Mouse (Mus musculus): ENCODE measurements at regions not wholly inside any gene's neighbourhood (a gene's known extent, or its start where the extent isn't known, plus 50 kb on each side); places are given as distances from the start of the nearest gene placed in this dataset.

- no peak for ATAC-seq (ENCODE audit: insufficient number of reproducible peaks, insufficient read depth, low FRiP score, low TSS enrichment, low read depth)
- no peaks in the 10 kb centered on the region for H3K9me3 ChIP-seq
- 69% methylated on average over 15 of the region's 15 CpGs for WGBS
- no peak overlapping the region for H3K4me3 ChIP-seq (replicated peaks)
- no peak overlapping the region for H3K4me2 ChIP-seq
- no peaks in the 10 kb centered on the region for H3K36me3 ChIP-seq
- H3K27ac ChIP-seq: no peak overlapping the region
- H3K27me3 ChIP-seq: 0 out of 2 replicates have a peak, but pooled peaks cover 7% of the 10 kb centered on the region
- H3K4me1 ChIP-seq (replicated peaks): no peaks in the 10 kb centered on the region
- no peak overlapping the region for H3K9ac ChIP-seq (replicated peaks)
Observed at GRCm38 (mm10) chr4:124349610-124350295, 260.9 kb downstream of the 3100002H09Rik start.

GRCm38 (mm10) chr4:124349055-124349454 lies 261.5 kb downstream of the 3100002H09Rik start:
- Histone ChIP-seq H3K4me1 (replicated peaks) (no peaks in the 10 kb centered on the region), H3K9ac (replicated peaks) (no peak overlapping the region), H3K9me3 (no peaks in the 10 kb centered on the region), H3K27ac (no peak overlapping the region), H3K27me3 (0 out of 2 replicates have a peak, but pooled peaks cover 7% of the 10 kb centered on the region), H3K4me3 (replicated peaks) (no peak overlapping the region), H3K36me3 (no peaks in the 10 kb centered on the region), H3K4me2 (no peak overlapping the region)
- ATAC-seq (ENCODE audit: insufficient number of reproducible peaks, insufficient read depth, low FRiP score, low TSS enrichment, low read depth): no peak
- WGBS: 49% methylated on average over 3 of the region's 3 CpGs

DNA sequence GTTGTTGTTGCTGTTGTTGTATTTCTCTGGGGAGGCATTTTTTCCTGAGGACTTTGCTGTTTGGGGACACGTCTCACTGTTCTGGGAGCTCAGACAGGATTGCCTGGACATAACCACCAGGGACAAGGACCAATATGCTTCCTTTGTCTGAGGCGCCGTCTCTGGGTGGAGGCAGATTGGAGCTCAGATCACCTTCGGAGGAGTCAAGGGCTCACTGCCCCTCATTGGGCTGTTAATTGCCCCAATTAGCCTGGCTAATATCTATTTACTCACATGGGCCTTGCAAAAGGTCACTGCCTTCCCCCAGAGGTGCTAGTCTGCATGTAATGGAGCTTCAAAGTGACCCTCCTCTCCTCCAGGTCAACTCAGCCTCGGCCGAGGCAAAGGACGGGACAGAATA lies 270.5 kb downstream of the 3100002H09Rik start:
- Histone ChIP-seq H3K4me2 (no peak overlapping the region), H3K9me3 (peaks cover 6% of the 10 kb centered on the region), H3K27me3 (no peaks in the 10 kb centered on the region), H3K36me3 (no peaks in the 10 kb centered on the region), H3K4me3 (replicated peaks) (no peak overlapping the region), H3K4me1 (replicated peaks) (peaks cover 10% of the 10 kb centered on the region), H3K9ac (replicated peaks) (no peak overlapping the region), H3K27ac (no peak overlapping the region)
- 14% methylated on average over 7 of the region's 7 CpGs for WGBS
- ATAC-seq (ENCODE audit: insufficient number of reproducible peaks, insufficient read depth, low FRiP score, low TSS enrichment, low read depth): no peak

GRCm38 (mm10) chr4:124335726-124336125 lies 274.9 kb downstream of the 3100002H09Rik start:
- Histone ChIP-seq H3K36me3 (no peaks in the 10 kb centered on the region), H3K27ac (no peak overlapping the region), H3K27me3 (no peaks in the 10 kb centered on the region), H3K4me3 (replicated peaks) (no peak overlapping the region), H3K4me2 (no peak overlapping the region), H3K4me1 (replicated peaks) (peaks cover 7% of the 10 kb centered on the region), H3K9me3 (no peaks in the 10 kb centered on the region), H3K9ac (replicated peaks) (no peak overlapping the region)
- 65% methylated on average over 2 of the region's 2 CpGs for WGBS
- no peak for ATAC-seq (ENCODE audit: insufficient number of reproducible peaks, insufficient read depth, low FRiP score, low TSS enrichment, low read depth)

DNA sequence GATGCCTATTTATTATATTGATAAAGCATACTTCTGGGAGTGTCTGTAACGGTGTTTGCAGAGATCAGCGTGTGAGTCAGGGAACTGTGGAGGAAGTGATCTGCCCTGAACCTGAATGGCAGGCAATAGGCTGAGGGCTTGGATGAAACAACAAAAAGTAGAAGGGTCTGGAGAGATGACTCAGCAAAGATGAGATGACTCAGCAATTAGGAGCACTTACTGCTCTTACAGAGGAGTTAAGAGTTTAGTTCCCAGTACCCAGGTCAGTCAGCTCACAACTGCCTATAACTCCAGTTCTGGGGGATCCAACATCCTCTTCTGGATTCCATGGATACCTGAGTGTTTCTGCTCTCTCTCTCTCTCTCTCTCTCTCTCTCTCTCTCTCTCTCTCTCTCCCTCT lies 277.6 kb downstream of the 3100002H09Rik start:
- H3K36me3 ChIP-seq: no peaks in the 10 kb centered on the region
- no peaks in the 10 kb centered on the region for H3K9me3 ChIP-seq
- no peak overlapping the region for H3K27ac ChIP-seq
- WGBS: 92% methylated on average over 2 of the region's 2 CpGs
- ATAC-seq (ENCODE audit: insufficient number of reproducible peaks, insufficient read depth, low FRiP score, low TSS enrichment, low read depth): no peak
- no peaks in the 10 kb centered on the region for H3K27me3 ChIP-seq
- H3K9ac ChIP-seq (replicated peaks): no peak overlapping the region
- H3K4me3 ChIP-seq (replicated peaks): no peak overlapping the region
- no peak overlapping the region for H3K4me2 ChIP-seq
- no peaks in the 10 kb centered on the region for H3K4me1 ChIP-seq (replicated peaks)

DNA sequence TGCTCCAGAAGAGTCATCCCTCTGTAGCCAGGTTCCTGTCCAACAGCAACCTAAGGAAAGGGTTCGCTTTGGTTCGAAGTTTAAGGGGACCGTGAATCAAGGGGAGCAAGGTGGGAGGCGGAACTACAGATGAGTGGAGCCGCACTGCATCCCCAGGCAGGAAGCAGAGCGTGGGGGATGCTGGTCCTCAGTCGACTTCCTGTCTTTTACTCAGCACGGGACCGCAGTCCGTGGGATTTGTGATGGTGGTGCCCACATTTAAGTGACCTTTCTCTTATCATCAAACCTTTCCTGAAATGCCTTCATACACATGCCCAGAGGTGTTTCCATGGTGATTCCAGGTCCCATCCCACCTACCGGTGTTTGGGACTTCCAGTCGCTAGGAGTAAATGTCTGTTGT lies 278.2 kb downstream of the 3100002H09Rik start:
- H3K9me3 ChIP-seq: no peaks in the 10 kb centered on the region
- H3K4me2 ChIP-seq: no peak overlapping the region
- WGBS: 89% methylated on average over 12 of the region's 12 CpGs
- no peak overlapping the region for H3K4me3 ChIP-seq (replicated peaks)
- H3K36me3 ChIP-seq: no peaks in the 10 kb centered on the region
- no peak overlapping the region for H3K9ac ChIP-seq (replicated peaks)
- no peak overlapping the region for H3K27ac ChIP-seq
- no peak for ATAC-seq (ENCODE audit: insufficient number of reproducible peaks, insufficient read depth, low FRiP score, low TSS enrichment, low read depth)
- H3K27me3 ChIP-seq: no peaks in the 10 kb centered on the region
- H3K4me1 ChIP-seq (replicated peaks): no peaks in the 10 kb centered on the region

- H3K4me3 ChIP-seq (replicated peaks): no peak overlapping the region
- H3K4me1 ChIP-seq (replicated peaks): no peaks in the 10 kb centered on the region
- no peak overlapping the region for H3K27ac ChIP-seq
- H3K27me3 ChIP-seq: no peaks in the 10 kb centered on the region
- H3K9me3 ChIP-seq: no peaks in the 10 kb centered on the region
- WGBS: 68% methylated on average over 15 of the region's 15 CpGs
- no peak for ATAC-seq (ENCODE audit: insufficient number of reproducible peaks, insufficient read depth, low FRiP score, low TSS enrichment, low read depth)
- no peaks in the 10 kb centered on the region for H3K36me3 ChIP-seq
- no peak overlapping the region for H3K4me2 ChIP-seq
- no peak overlapping the region for H3K9ac ChIP-seq (replicated peaks)
Observed at GRCm38 (mm10) chr4:124329107-124329771, 281.4 kb downstream of the 3100002H09Rik start.

GRCm38 (mm10) chr4:124326301-124326700 lies 284.3 kb downstream of the 3100002H09Rik start:
- Histone ChIP-seq H3K36me3 (no peaks in the 10 kb centered on the region), H3K4me1 (replicated peaks) (no peaks in the 10 kb centered on the region), H3K4me3 (replicated peaks) (no peak overlapping the region), H3K27me3 (no peaks in the 10 kb centered on the region), H3K4me2 (no peak overlapping the region), H3K27ac (no peak overlapping the region), H3K9me3 (no peaks in the 10 kb centered on the region), H3K9ac (replicated peaks) (no peak overlapping the region)
- no peak for ATAC-seq (ENCODE audit: insufficient number of reproducible peaks, insufficient read depth, low FRiP score, low TSS enrichment, low read depth)
- WGBS: 90% methylated on average over 9 of the region's 9 CpGs

DNA sequence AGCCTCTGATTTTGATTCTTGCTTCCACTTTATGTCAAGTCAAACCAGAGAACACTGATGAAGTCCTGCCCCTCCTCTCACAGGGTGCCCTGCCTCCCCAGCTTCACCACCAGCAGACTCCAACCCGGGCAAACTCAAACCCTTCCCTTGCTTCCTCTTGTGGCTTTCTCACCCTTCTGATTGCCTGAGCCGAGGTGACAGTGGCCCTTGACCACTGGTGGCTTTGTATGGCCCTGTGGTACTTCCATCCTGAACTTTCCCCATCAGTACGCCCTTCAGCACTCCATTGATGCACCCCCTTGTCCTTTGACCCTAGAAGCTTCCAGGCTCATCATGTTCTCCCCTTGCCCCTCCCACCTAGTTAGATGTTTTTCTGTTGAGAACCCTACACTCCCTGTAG lies 287.0 kb downstream of the 3100002H09Rik start:
- 67% methylated on average over 3 of the region's 3 CpGs for WGBS
- H3K27me3 ChIP-seq: no peaks in the 10 kb centered on the region
- H3K9me3 ChIP-seq: no peaks in the 10 kb centered on the region
- no peak overlapping the region for H3K4me2 ChIP-seq
- H3K9ac ChIP-seq (replicated peaks): no peak overlapping the region
- H3K36me3 ChIP-seq: no peaks in the 10 kb centered on the region
- no peak overlapping the region for H3K4me3 ChIP-seq (replicated peaks)
- H3K4me1 ChIP-seq (replicated peaks): no peaks in the 10 kb centered on the region
- ATAC-seq (ENCODE audit: insufficient number of reproducible peaks, insufficient read depth, low FRiP score, low TSS enrichment, low read depth): no peak
- no peak overlapping the region for H3K27ac ChIP-seq

GRCm38 (mm10) chr4:124321221-124321620 lies 289.4 kb downstream of the 3100002H09Rik start:
- whole genome bisulfite sequencing: 70% methylated on average over 7 of the region's 7 CpGs
- Histone ChIP-seq H3K4me2 (no peak overlapping the region), H3K4me3 (replicated peaks) (no peak overlapping the region), H3K27ac (no peak overlapping the region), H3K27me3 (peaks cover 7% of the 10 kb centered on the region; the same call in 1 of the 2 replicates), H3K9ac (replicated peaks) (no peak overlapping the region), H3K4me1 (replicated peaks) (no peaks in the 10 kb centered on the region), H3K9me3 (no peaks in the 10 kb centered on the region), H3K36me3 (no peaks in the 10 kb centered on the region)
- ATAC-seq (ENCODE audit: insufficient number of reproducible peaks, insufficient read depth, low FRiP score, low TSS enrichment, low read depth): no peak

- no peak overlapping the region for H3K4me3 ChIP-seq (replicated peaks)
- H3K4me2 ChIP-seq: no peak overlapping the region
- H3K9me3 ChIP-seq: 0 out of 2 replicates have a peak, but pooled peaks cover 4% of the 10 kb centered on the region
- WGBS: 27% methylated on average over 4 of the region's 4 CpGs
- peaks cover 7% of the 10 kb centered on the region; the same call in 1 of the 2 replicates for H3K27me3 ChIP-seq
- no peak overlapping the region for H3K9ac ChIP-seq (replicated peaks)
- no peak overlapping the region for H3K27ac ChIP-seq
- H3K36me3 ChIP-seq: no peaks in the 10 kb centered on the region
- no peaks in the 10 kb centered on the region for H3K4me1 ChIP-seq (replicated peaks)
- ATAC-seq (ENCODE audit: insufficient number of reproducible peaks, insufficient read depth, low FRiP score, low TSS enrichment, low read depth): no peak
Observed at GRCm38 (mm10) chr4:124317042-124317441, 293.6 kb downstream of the 3100002H09Rik start.

Data from limb, embryonic 12.5 days (tissue).